Mouse (Mus musculus): Measurements from ENCODE around the gene Znrf3.
"Not testable (repeated sequence)": the region's sequence is repeated elsewhere in the genome, so short reads cannot be mapped to it uniquely, and the experiment has no call there.

Znrf3 gene

DNA sequence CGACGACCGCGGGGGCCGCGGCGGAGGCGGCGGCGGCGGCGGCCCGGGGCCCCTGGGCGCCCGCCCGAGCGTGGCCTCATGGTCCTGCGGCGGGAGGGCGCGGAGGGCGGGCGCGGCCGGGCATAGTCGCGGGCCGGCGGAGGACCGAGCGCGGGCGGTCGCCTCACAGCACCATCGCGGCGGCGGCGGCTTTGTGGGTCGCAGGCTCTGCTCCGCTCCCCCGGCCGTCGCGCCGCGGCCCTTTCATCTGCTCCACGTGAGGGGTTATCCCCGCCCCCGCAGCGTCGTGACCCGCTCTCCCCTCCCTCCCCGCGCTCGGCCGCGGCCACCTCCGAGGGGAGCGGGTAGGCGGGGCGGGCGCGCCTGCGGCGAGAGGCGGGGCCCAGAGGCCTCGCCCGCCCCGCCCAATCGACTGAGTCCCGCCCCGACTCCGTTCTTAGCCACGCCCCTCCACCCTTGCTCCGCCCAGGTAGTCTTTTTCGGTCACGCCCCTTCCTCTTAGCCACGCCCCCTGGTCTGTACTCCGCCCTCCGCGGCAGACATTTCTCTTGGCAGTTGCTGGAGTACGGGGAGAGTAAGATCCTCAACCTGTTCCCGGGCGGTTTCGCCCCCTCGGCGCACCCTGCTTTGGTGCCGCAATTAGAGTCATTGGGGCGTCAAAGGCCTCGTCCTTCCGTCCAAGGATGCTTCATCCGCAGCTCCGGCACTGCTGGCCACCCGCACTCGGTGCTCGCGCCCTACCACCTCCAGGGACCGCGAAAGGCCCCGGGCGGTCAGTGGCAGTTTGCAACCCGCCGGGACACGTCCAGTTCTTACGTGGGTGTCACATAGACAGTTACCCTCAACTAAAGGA is at the start of gene Znrf3:
Gene Znrf3, minus strand, starts transcription at position 249 of the 853 bp plus-strand sequence.
- DNase-seq (ENCODE audit: low read depth, low spot score), result peak; percentile 96

DNA sequence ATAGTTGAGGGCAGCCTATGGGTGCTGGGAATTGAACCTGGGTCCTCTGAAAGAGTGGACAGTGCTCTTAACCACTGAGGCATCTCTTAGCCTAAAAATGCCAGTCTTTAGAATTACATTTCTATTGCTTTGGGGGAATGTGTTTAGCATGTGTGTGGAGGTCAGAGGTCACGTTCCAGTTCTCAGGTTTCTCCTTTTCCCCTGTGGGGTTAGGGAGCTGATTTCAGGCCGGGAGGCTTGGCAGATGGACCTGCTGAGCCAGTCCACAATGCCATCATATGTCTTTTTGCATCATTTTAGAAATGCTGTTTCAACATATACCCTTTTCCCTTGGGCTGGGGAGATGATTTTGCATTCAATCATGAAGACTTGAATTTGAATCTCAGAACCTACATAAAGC is 49.2 kb upstream of the Znrf3 start:
- DNase-seq (ENCODE audit: low read depth, low spot score), result no peak

DNA sequence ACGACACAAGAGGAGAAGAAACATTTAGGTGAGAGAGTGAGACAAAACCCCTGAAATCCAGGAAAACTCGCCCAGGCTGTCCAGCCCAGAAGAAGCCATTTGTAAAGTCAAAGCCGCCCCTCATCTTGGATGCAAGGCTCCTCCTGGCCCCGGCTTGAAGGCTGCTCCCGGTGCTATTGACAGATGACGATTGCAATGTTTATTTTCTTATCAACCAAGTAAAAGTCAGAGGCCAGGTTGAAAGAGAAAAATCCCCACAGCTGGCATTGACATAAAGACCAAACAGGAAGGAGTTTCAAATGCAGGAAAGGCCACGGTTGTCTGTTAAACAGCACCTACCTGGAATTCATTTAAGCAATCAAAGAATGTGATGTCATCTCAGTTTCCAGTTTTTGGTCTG is 47.3 kb upstream of the Znrf3 start:
- no peak for DNase-seq (ENCODE audit: low read depth, low spot score)

DNA sequence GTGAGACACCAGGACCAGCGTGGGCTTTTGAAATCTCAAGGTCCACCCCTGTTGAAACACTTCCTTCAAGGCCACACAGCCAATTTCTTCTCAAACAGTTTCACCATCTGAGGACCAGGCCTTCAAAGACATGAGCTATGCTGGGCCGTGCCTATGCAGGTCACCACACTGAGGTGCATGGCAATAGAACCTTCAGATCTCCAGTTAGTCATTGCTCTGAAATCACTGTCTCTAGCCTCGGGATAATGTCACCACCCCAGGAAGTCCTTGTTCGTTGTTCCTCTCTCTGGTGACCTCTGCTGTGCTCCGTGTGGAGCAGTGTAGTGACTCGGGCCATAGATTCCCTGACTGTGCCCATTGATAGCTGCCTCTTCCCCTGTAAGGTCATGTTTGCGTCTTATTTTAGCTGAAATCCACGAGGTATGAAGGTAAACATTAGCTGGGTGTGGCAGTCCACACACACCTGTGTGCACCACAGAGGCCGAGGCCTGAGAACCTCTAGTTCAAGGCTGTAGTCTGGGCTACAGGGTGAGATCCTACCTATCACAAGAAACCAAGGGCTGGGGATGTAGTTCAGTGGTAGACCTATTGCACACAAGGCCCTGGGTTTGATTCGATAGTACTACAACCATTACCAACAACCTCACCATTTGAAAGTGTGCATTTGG is 46.5 kb upstream of the Znrf3 start:
- DNase-seq (ENCODE audit: low read depth, low spot score), result no peak

DNA sequence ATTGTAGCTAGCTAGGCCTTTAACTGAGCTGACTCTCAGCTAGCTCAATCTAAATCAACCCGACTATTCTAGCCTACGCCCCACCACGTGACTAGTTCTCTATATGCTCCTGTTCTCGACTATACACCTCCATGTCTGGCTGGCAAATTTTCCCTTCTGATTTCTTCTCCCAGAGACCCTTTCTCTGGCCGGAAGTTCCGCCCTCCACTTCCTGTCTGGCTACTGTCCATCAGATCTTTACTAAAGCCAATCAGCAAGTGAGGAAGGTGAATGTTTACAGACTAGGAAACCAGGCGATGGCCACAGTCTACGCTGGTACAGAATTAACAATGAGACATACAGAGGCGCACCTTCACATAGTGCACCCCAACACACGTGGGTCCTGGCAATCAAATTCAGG is 44.8 kb upstream of the Znrf3 start:
- DNase-seq (ENCODE audit: low read depth, low spot score), result not testable (repeated sequence)

DNA sequence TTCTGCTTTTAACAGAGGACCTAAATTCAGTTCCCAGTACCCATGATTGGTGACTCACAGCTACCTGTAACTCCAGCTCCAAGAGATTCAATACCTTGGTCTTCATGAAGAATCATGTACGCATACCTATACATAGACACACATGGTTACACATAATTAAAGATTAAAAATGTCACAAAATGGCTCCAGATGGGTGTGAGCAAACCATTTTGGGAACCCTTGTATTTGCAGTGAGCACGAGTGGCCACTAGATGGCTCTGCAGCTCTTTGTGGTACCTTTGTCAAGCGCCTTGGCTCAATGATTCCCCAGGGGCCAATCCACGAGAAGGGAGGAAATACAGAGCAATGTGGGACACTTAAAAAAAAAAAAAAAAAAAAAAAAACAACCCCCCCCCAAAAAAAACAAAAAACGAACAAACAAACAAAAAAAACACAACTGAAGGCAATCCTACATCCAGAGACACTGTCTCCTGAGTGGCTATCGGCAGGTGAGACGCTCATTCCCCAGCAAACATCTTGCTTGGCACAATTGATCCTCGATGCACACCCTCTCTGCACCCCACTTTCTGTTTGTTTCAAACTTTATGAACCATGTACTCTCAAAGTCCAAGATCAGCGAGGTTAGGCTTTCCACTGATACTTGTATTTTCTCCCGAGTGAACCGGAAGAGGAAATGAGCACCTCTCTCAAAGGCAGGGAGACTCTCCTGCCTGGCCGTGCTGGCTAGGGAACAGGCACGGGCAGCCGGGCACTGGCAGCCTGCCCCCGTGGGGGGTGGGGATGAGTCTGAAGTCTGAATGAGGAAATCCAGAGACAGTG is 40.8 kb upstream of the Znrf3 start:
- peak; percentile 92 for DNase-seq (ENCODE audit: low read depth, low spot score)

GRCm38 (mm10) chr11:5482581-5482980 is 37.9 kb upstream of the Znrf3 start:
- no peak for DNase-seq (ENCODE audit: low read depth, low spot score)

- no peak for DNase-seq (ENCODE audit: low read depth, low spot score)
Measured at GRCm38 (mm10) chr11:5478831-5479230, 34.2 kb upstream of the Znrf3 start.

DNA sequence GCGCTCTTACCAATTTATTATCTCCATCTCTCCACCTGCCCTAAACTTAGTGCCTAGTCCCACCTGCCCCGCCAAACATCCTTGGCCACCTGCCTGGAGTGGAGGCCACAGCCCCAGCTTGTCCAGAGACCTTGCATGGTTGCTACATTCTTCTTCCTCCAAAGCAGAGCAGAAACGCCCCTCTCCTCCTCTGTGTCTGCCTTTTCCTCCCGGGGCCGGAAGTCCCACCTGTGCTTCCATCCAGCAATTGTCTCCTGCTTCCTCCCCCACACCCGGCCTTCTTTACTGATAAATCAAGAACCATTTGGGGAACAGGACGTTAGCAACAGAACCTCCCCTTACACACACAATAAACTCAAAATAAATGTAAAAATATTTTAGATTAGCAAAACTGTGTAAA is 33.5 kb upstream of the Znrf3 start:
- no peak for DNase-seq (ENCODE audit: low read depth, low spot score)

GRCm38 (mm10) chr11:5476806-5477205 is 32.2 kb upstream of the Znrf3 start:
- DNase-seq (ENCODE audit: low read depth, low spot score), result no peak

DNA sequence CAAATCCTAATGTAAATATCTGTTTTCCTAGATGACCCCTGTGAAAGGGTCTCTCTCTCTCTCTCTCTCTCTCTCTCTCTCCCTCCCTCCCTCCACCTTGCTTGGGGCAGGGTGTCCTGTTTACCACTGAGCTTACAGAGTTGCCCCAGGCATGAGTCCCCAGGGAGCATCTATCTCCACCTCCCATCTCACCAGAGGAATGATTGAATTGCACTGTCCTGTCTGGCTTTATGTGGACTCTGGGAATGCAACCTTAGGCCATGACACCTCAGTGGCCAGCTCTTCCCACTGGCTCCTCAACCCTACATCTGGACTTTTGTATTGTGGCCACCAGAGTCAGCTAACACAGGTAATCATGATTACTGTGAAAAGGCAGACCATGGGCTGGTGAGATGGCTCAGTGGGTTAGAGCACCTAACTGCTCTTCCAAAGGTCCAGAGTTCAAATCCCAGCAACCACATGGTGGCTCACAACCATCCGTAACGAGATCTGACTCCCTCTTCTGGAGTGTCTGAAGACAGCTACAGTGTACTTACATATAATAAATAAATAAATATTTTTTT is 31.0 kb upstream of the Znrf3 start:
- DNase-seq (ENCODE audit: low read depth, low spot score), result not testable (repeated sequence)

DNA sequence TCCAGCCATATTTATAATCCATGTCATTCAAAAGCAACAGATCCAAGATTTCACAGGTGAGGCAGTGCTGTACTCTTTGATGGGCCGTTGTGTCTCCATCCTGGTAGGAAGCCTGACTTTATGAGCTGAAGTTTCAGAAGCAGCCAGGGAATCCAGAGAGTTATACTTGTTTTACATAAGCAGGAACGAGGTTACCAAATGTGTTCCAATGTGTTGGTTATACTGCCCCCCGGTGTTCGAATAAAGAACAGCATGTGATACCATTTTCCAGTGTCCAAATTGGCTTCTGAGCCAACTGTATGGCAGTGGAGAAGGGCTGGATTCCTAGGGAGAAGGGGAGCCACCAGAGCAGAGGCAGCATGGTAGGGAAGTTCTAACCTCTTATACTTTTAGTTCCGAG is 29.5 kb upstream of the Znrf3 start:
- DNase-seq (ENCODE audit: low read depth, low spot score), result peak; percentile 68

GRCm38 (mm10) chr11:5470055-5470454 is 25.4 kb upstream of the Znrf3 start:
- no peak for DNase-seq (ENCODE audit: low read depth, low spot score)

DNA sequence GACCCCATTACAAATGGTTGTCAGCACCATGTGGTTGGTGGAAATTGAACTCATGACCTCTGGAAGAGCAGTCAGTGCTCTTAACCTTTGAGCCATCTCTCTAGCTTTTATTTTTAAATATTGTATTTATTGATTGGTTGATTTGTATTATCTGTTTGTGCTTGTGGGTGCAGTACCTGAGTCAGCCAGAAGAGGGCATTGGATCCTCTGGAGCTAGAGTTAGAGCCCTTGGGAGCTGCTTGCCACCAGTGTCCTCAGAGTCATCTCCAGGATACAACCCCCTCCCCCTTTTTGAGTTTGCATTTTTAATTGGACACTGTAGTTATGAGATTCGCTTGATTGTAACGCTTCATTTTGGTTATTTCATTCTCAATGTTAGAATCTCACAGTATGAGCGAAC is 24.4 kb upstream of the Znrf3 start:
- peak; percentile 63 for DNase-seq (ENCODE audit: low read depth, low spot score)

DNA sequence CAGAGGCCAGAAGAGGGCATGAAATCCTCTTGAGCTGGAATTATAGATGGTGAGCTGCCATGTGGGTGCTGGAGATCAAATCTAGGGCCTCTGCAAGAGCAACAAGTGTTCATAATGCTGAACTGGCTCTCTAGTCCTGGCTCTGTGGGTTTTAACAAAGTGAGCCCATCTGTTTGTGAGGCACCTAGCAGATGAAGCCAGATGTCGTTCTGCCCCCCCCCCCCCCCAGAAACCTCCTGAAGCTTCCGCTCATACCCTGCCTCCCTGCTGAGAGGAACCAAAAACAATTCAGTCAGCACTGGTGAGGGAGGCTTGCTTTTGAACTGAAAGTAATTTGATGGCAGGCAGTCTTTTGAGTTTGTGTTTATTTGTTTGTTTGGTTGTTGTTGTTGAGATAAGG is 23.8 kb upstream of the Znrf3 start:
- DNase-seq (ENCODE audit: low read depth, low spot score), result no peak

DNA sequence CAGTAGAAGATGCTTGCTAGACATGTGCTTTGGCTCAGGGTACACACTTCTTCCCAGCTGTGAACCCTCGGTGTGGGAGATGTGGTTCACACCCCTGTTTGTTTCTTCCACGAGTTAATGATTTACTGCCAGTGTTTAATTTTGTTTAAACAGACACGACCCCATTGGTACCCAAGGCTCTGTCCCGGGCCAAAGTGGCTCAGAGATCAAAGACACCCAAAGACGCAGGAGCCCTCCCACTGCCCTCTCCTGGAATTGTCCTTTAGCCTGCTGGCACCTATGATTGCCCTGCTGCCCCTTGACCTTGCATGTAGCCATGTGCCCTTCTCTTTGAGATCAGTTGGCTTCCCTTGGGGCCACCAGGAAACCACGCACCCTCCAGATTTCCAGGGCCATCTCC is 7.3 kb upstream of the Znrf3 start:
- no peak for DNase-seq (ENCODE audit: low read depth, low spot score)

- DNase-seq (ENCODE audit: low read depth, low spot score), result no peak
Measured at GRCm38 (mm10) chr11:5451341-5451740, 6.7 kb upstream of the Znrf3 start.

DNA sequence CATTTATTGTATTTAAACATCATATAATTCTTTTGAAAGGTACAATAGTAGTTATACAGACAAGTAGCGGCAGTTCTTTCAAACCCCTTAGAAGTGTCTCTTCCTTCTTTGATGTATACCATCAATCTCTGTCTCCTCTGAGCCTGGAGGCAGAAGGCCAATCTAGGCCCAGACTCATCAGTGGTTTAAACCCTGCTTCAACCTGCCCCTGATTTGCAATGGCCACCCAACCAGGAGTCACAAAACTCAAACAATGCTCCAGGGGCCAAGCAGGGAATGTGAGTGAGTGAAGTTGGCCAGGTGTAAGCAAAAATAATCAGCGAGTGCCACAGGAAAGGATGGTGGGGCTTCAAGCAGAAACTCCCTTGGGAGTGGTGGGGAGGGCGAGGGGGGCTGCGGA is 6.1 kb upstream of the Znrf3 start:
- no peak for DNase-seq (ENCODE audit: low read depth, low spot score)

DNA sequence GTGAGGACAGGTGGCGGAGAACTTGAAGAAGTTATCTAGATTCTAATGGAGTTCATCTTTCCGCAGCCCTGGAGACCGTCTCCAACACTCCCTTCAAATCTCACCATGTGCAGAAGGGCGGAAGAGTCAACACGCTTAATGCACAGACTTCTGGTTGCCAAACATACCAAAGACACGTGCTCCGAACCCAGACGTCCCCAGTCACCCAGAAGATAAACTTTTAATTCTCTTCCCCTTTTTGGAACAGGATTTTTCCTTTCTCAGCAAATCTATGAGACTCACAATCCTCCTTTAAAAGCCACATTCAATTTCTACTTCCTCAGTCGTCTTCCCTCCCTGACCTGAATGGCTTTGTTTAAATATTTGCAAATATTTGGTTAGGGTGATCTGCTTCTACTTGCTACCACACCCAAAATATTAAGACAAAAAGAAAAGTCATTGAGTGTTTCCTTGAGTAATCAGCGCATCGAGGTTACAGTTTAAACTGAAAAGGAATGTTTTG is 856 bp upstream of the Znrf3 start:
- no peak for DNase-seq (ENCODE audit: low read depth, low spot score)

DNA sequence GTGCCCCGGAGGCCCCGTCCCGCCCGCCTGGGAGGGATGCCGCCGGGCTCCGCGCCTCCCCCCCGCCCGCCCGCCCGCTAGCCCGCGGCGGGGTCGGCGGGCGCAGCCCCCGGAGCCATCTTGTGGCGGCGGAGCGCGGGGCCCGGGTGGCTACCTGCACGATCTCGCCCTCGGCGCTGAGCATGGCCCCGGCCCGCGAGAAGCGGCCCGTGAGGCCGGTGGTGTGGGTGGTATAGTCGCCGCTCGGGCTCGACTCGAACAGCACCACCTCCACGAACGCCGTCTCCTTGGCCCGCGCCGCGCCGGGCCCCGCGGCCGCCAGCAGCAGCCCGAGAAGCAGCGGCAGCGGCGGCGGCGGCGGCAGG is 431 bp downstream of the Znrf3 start:
- peak; percentile 60 for DNase-seq (ENCODE audit: low read depth, low spot score)

DNA sequence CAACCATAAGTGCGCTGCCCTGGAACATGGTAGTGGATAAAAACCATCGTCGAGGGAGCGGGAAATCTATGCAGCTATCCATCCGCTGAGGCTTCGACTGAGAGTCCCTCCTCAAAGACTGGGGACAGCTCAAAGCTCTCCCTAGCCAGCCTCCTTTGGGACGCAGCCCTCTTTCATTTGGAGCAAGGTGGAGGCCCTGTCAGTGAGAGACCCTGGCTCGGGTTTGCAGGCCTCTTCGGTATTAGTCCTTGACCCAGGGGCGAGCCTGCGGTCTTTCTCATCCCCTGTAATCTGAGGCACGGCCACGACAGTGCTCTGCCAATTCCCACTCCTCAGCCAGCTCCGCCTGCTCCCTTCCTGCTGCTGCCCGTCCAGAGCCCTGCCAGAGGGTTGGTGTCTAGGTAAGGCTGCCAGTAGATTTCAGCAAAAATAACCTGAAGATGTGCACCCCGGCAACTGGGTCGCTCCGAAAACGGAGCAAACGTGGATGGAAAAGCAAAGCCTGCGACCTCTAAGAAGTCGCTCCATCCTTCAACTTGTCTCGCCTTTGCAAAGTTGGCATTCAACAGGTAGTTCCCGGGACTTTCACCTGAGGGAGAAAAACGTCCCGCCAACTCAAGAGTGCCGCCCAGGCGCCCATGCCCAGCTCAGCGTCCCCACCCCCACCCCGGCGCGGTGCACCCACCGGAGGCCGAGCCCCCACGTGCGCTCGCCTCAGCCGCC is 975 bp downstream of the Znrf3 start:
- DNase-seq (ENCODE audit: low read depth, low spot score), result peak; percentile 68

All from A20 (cell line).